Mouse (Mus musculus): ENCODE data around the gene Arg2.

The Arg2 gene

GRCm38 (mm10) chr12:79130299-79131177 lies at the start of gene Arg2:
TSS of gene Arg2 (plus strand) at chr12:79130777.
- DNase-seq: peak; percentile 78

- DNase-seq: peak; percentile 85
Observed at GRCm38 (mm10) chr12:79089182-79089812, 41.3 kb upstream of the Arg2 start, which contains the start of gene Pigh. TSS of gene Pigh (minus strand) at chr12:79089651.

GRCm38 (mm10) chr12:79092569-79092968 lies 38.0 kb upstream of the Arg2 start:
- peak; percentile 81 for DNase-seq

- no peak for DNase-seq
Observed at GRCm38 (mm10) chr12:79097106-79097752, 33.3 kb upstream of the Arg2 start.

- DNase-seq: peak; percentile 73
Observed at GRCm38 (mm10) chr12:79103773-79104172, 26.8 kb upstream of the Arg2 start.

- no peak for DNase-seq
Observed at GRCm38 (mm10) chr12:79104544-79104943, 26.0 kb upstream of the Arg2 start.

GRCm38 (mm10) chr12:79105312-79105711 lies 25.3 kb upstream of the Arg2 start:
- peak; percentile 44 for DNase-seq

- DNase-seq: peak; percentile 41
Observed at GRCm38 (mm10) chr12:79118991-79119390, 11.6 kb upstream of the Arg2 start.

GRCm38 (mm10) chr12:79122820-79123219 lies 7.8 kb upstream of the Arg2 start:
- DNase-seq: no peak

GRCm38 (mm10) chr12:79131178-79131675 lies 650 bp downstream of the Arg2 start:
- no peak for DNase-seq

- no peak for DNase-seq
Observed at GRCm38 (mm10) chr12:79131706-79132460, 1.3 kb downstream of the Arg2 start.

- DNase-seq: no peak
Observed at GRCm38 (mm10) chr12:79134676-79135075, 4.1 kb downstream of the Arg2 start.

- DNase-seq: peak; percentile 12
Observed at GRCm38 (mm10) chr12:79135105-79135504, 4.5 kb downstream of the Arg2 start.

GRCm38 (mm10) chr12:79136949-79137348 lies 6.4 kb downstream of the Arg2 start:
- no peak for DNase-seq

GRCm38 (mm10) chr12:79138999-79139398 lies 8.4 kb downstream of the Arg2 start:
- no peak for DNase-seq

GRCm38 (mm10) chr12:79139417-79139816 lies 8.8 kb downstream of the Arg2 start:
- DNase-seq: no peak

GRCm38 (mm10) chr12:79140811-79141210 lies 10.2 kb downstream of the Arg2 start:
- DNase-seq: no peak

GRCm38 (mm10) chr12:79141384-79141783 lies 10.8 kb downstream of the Arg2 start:
- DNase-seq: no peak

GRCm38 (mm10) chr12:79149653-79150052 lies 19.1 kb downstream of the Arg2 start:
- peak; percentile 14 for DNase-seq

GRCm38 (mm10) chr12:79162876-79163275 lies 32.3 kb downstream of the Arg2 start:
- no peak for DNase-seq

GRCm38 (mm10) chr12:79169173-79169572 lies 38.6 kb downstream of the Arg2 start:
- DNase-seq: no peak

GRCm38 (mm10) chr12:79170421-79170820 lies 39.8 kb downstream of the Arg2 start:
- no peak for DNase-seq
